Mouse (Mus musculus) gastrocnemius, postnatal 4 days (tissue): ENCODE measurements at regions not wholly inside any gene's neighbourhood (a gene's known extent, or its start where the extent isn't known, plus 50 kb on each side); places are given as distances from the start of the nearest gene placed in this dataset.
A peak's percentile ranks its signal among the peaks of the same experiment; 100 is the strongest.

Experiments
- DNase-seq, 2 experiments: peaks; one replicate each; pipeline ENCODE4 v3.0.0; 2021 to 2022; ENCODE audit warnings: low spot score in 2 of 2, mixed read lengths in 2 of 2

GRCm38 (mm10) chr11:8377301-8377700 lies 287.0 kb downstream of the Tns3 start:
- no peak for DNase-seq

GRCm38 (mm10) chr11:8365545-8365944 lies 298.8 kb downstream of the Tns3 start:
- DNase-seq, result no peak

GRCm38 (mm10) chr11:8364703-8365433 lies 299.5 kb downstream of the Tns3 start:
- DNase-seq, result no peak

GRCm38 (mm10) chr11:8344938-8345337 lies 319.4 kb downstream of the Tns3 start:
- DNase-seq, result no peak

- peak in 1 of 2 experiments; percentile 36 for DNase-seq
These were observed 361.8 kb downstream of the Tns3 start for GRCm38 (mm10) chr11:8302347-8303188.

GRCm38 (mm10) chr11:8297462-8297861 lies 366.9 kb downstream of the Tns3 start:
- peak in 1 of 2 experiments; percentile 28 for DNase-seq

- DNase-seq, result no peak
These were observed 370.9 kb downstream of the Tns3 start for GRCm38 (mm10) chr11:8293322-8294014.

GRCm38 (mm10) chr11:8285271-8285670 lies 379.1 kb downstream of the Tns3 start:
- no peak for DNase-seq

- DNase-seq, result no peak
These were observed 389.1 kb downstream of the Tns3 start for GRCm38 (mm10) chr11:8275203-8275602.

GRCm38 (mm10) chr11:8269171-8269570 lies 395.2 kb downstream of the Tns3 start:
- DNase-seq, result no peak

GRCm38 (mm10) chr11:8254036-8254435 lies 410.3 kb downstream of the Tns3 start:
- DNase-seq, result peak in 1 of 2 experiments; percentile 23

- DNase-seq, result peak in 1 of 2 experiments; percentile 25
These were observed 413.0 kb downstream of the Tns3 start for GRCm38 (mm10) chr11:8251360-8251759.

- DNase-seq, result no peak
These were observed 414.9 kb downstream of the Tns3 start for GRCm38 (mm10) chr11:8249468-8249867.

GRCm38 (mm10) chr11:8247535-8247934 lies 416.8 kb downstream of the Tns3 start:
- DNase-seq, result peak in 1 of 2 experiments; percentile 34

- DNase-seq, result no peak
These were observed 417.3 kb downstream of the Tns3 start for GRCm38 (mm10) chr11:8247024-8247423.

GRCm38 (mm10) chr11:8245408-8246003 lies 418.8 kb downstream of the Tns3 start:
- no peak for DNase-seq

GRCm38 (mm10) chr11:8238498-8238897 lies 425.8 kb downstream of the Tns3 start:
- DNase-seq, result no peak

GRCm38 (mm10) chr11:8237556-8237955 lies 426.8 kb downstream of the Tns3 start:
- DNase-seq, result no peak

- no peak for DNase-seq
These were observed 428.3 kb downstream of the Tns3 start for GRCm38 (mm10) chr11:8236056-8236455.

GRCm38 (mm10) chr11:8232636-8233189 lies 431.6 kb downstream of the Tns3 start:
- DNase-seq, result no peak

- DNase-seq, result no peak
These were observed 434.5 kb downstream of the Tns3 start for GRCm38 (mm10) chr11:8229787-8230186.
